Mouse (Mus musculus) forebrain, postnatal 0 days (tissue): ENCODE results near the gene Adamtsl3. TPM values are rescaled to one million over a fixed set of nuclear protein-coding genes. Genes with fewer than 3 reads are reported as not detected.

Experiments used
- ATAC-seq: fragments of 200-750 bp; cut with Nextera tagmentation; 2 replicates; pipeline ENCODE4 v1.8.0; 2017; ENCODE audit warnings: mild to moderate bottlenecking, moderate library complexity
- DNase-seq: peaks from one replicate; pipeline ENCODE4 v3.0.0-alpha.2; 2015
- H3K27ac ChIP-seq: fragments of 300-500 bp; sonication (generic); 2 replicates; pipeline ENCODE4 v1.5.1; 2014; ENCODE audit warnings: low read depth, mild to moderate bottlenecking, antibody characterized with exemption, low read length, moderate library complexity, mixed read lengths
- H3K27me3 ChIP-seq: fragments of 300-500 bp; sonication (generic); 2 replicates; pipeline ENCODE4 v1.6.1; 2014; ENCODE audit warnings: mild to moderate bottlenecking, low read length, mixed read lengths; ENCODE audit not compliant: insufficient read depth
- H3K36me3 ChIP-seq: fragments of 300-500 bp; sonication (generic); 2 replicates; pipeline ENCODE4 v1.6.1; 2014; ENCODE audit warnings: mild to moderate bottlenecking, moderate library complexity; ENCODE audit not compliant: insufficient read depth
- H3K4me1 ChIP-seq: fragments of 300-500 bp; sonication (generic); 2 replicates; pipeline ENCODE4 v1.6.1; 2014; ENCODE audit warnings: antibody characterized with exemption; ENCODE audit not compliant: insufficient read depth
- H3K4me2 ChIP-seq: fragments of 300-500 bp; sonication (generic); 2 replicates; pipeline ENCODE4 v1.6.1; 2014; ENCODE audit warnings: low read depth, mild to moderate bottlenecking, moderate library complexity
- H3K4me3 ChIP-seq: fragments of 300-500 bp; sonication (generic); 2 replicates; pipeline ENCODE4 v1.5.1; 2014; ENCODE audit warnings: low read depth, low read length, mixed read lengths
- H3K9ac ChIP-seq: fragments of 300-500 bp; sonication (generic); 2 replicates; pipeline ENCODE4 v1.6.1; 2014; ENCODE audit warnings: mild to moderate bottlenecking
- H3K9me3 ChIP-seq: fragments of 300-500 bp; sonication (generic); 2 replicates; pipeline ENCODE4 v1.6.1; 2016; ENCODE audit warnings: low read length
- CTCF ChIP-seq: sonication (generic); IDR thresholded peaks from 2 replicates; pipeline ENCODE4 v1.5.1; 2016; ENCODE audit warnings: antibody characterized with exemption, control low read depth, low read depth
- WGBS: fragments of 180-500 bp; shearing (Covaris S2); extraction: QIAGEN DNeasy Blood & Tissue Kit; methylation state at CpG from one replicate; pipeline ENCODE4 v1.1.7; 2014; 5-methylcytosine and 5-hydroxymethylcytosine counted together
- polyA plus RNA-seq: library from polyadenylated mRNA; unstranded; fragments of >200 nt; fragmentation: Nextera tagmentation; extraction: Ambion mirVana; gene quantifications from 2 replicates; pipeline ENCODE4 v1.2.1, GENCODE M21; 2015
- total RNA-seq: library from RNA; depleted of rRNA; stranded (reverse); fragments of >200 nt; gene quantifications from 2 replicates; pipeline ENCODE4 v1.2.3, GENCODE M21; 2014

Gene Adamtsl3
- total and polyA plus RNA-seq, 2 experiments from 2014 or later = 0.61 to 4.8 TPM

GRCm38 (mm10) chr7:82338121-82338520 lies 2.6 kb downstream of the Adamtsl3 start:
- H3K9me3 ChIP-seq = no peaks in the 10 kb centered on the region
- no peaks in the 10 kb centered on the region for H3K36me3 ChIP-seq
- DNase-seq (no peak), ATAC-seq (no peak)
- WGBS = 87% methylated on average over 9 of the region's 9 CpGs
- H3K27me3 ChIP-seq = peaks cover 30% of the 10 kb centered on the region
- no peak for TF ChIP-seq CTCF
- H3K4me2 ChIP-seq = no peak overlapping the region
- H3K27ac ChIP-seq = no peak overlapping the region
- no peak overlapping the region for H3K9ac ChIP-seq
- H3K4me3 ChIP-seq = no peak overlapping the region
- no peaks in the 10 kb centered on the region for H3K4me1 ChIP-seq

GRCm38 (mm10) chr7:82338532-82338931 lies 3.0 kb downstream of the Adamtsl3 start:
- 82% methylated on average over 4 of the region's 4 CpGs for WGBS
- Histone ChIP-seq H3K27ac (no peak overlapping the region), H3K4me3 (no peak overlapping the region), H3K9me3 (no peaks in the 10 kb centered on the region), H3K9ac (no peak overlapping the region), H3K4me1 (no peaks in the 10 kb centered on the region), H3K27me3 (peaks cover 30% of the 10 kb centered on the region), H3K36me3 (no peaks in the 10 kb centered on the region), H3K4me2 (no peak overlapping the region)
- TF ChIP-seq CTCF = no peak; the same call in 1 of the 2 replicates
- ATAC-seq (no peak), DNase-seq (no peak)

GRCm38 (mm10) chr7:82339214-82339613 lies 3.7 kb downstream of the Adamtsl3 start:
- WGBS = 55% methylated on average over 3 of the region's 3 CpGs
- Histone ChIP-seq H3K9ac (no peak overlapping the region), H3K4me2 (no peak overlapping the region), H3K4me1 (no peaks in the 10 kb centered on the region), H3K27me3 (peaks cover 29% of the 10 kb centered on the region), H3K27ac (no peak overlapping the region), H3K9me3 (no peaks in the 10 kb centered on the region), H3K36me3 (no peaks in the 10 kb centered on the region), H3K4me3 (no peak overlapping the region)
- ATAC-seq = no peak
- peak; percentile 20 for DNase-seq
- TF ChIP-seq CTCF = peak; percentile 54

- WGBS = 55% methylated on average over 8 of the region's 8 CpGs
- no peak for TF ChIP-seq CTCF
These were observed 6.0 kb downstream of the Adamtsl3 start for GRCm38 (mm10) chr7:82341476-82341875.

GRCm38 (mm10) chr7:82346706-82347105 lies 11.2 kb downstream of the Adamtsl3 start:
- 83% methylated on average over 2 of the region's 2 CpGs for WGBS
- no peaks in the 10 kb centered on the region for H3K36me3 ChIP-seq

More at GRCm38 (mm10) chr7:82341476-82341875, 6.0 kb downstream of the Adamtsl3 start:
- H3K4me2 ChIP-seq = no peak overlapping the region
- ATAC-seq (no peak), DNase-seq (no peak)
- no peak overlapping the region for H3K4me3 ChIP-seq
- H3K9ac ChIP-seq = no peak overlapping the region
- H3K27ac ChIP-seq = no peak overlapping the region
- no peaks in the 10 kb centered on the region for H3K36me3 ChIP-seq
- no peaks in the 10 kb centered on the region for H3K4me1 ChIP-seq
- peaks cover 8% of the 10 kb centered on the region for H3K27me3 ChIP-seq
- no peaks in the 10 kb centered on the region for H3K9me3 ChIP-seq

GRCm38 (mm10) chr7:82349796-82350195 lies 14.3 kb downstream of the Adamtsl3 start:
- no peaks in the 10 kb centered on the region for H3K27me3 ChIP-seq
- DNase-seq (no peak), ATAC-seq (no peak)
- no peaks in the 10 kb centered on the region for H3K4me1 ChIP-seq
- H3K4me3 ChIP-seq = no peak overlapping the region
- 86% methylated on average over 7 of the region's 7 CpGs for WGBS
- H3K36me3 ChIP-seq = no peaks in the 10 kb centered on the region
- no peak overlapping the region for H3K9ac ChIP-seq
- H3K4me2 ChIP-seq = no peak overlapping the region
- H3K27ac ChIP-seq = no peak overlapping the region
- TF ChIP-seq CTCF = no peak
- no peaks in the 10 kb centered on the region for H3K9me3 ChIP-seq

More at GRCm38 (mm10) chr7:82346706-82347105, 11.2 kb downstream of the Adamtsl3 start:
- no peak overlapping the region for H3K27ac ChIP-seq
- H3K4me2 ChIP-seq = no peak overlapping the region
- ATAC-seq = no peak
- no peak overlapping the region for H3K9ac ChIP-seq
- TF ChIP-seq CTCF = no peak
- no peak overlapping the region for H3K4me3 ChIP-seq
- DNase-seq = no peak
- H3K27me3 ChIP-seq = no peaks in the 10 kb centered on the region
- H3K9me3 ChIP-seq = no peaks in the 10 kb centered on the region
- no peaks in the 10 kb centered on the region for H3K4me1 ChIP-seq

GRCm38 (mm10) chr7:82350421-82350820 lies 14.9 kb downstream of the Adamtsl3 start:
- Histone ChIP-seq H3K36me3 (no peaks in the 10 kb centered on the region), H3K27me3 (no peaks in the 10 kb centered on the region), H3K9me3 (no peaks in the 10 kb centered on the region), H3K4me1 (no peaks in the 10 kb centered on the region), H3K4me3 (no peak overlapping the region), H3K9ac (no peak overlapping the region), H3K4me2 (no peak overlapping the region), H3K27ac (no peak overlapping the region)
- WGBS = 64% methylated on average over 3 of the region's 3 CpGs
- ATAC-seq (no peak), DNase-seq (no peak)
- TF ChIP-seq CTCF = no peak
